Mouse (Mus musculus) embryonic fibroblast, embryonic 13.5 days (primary cell): ENCODE results near the gene Exosc10. TPM values are rescaled to one million over a fixed set of nuclear protein-coding genes. Genes with fewer than 3 reads are reported as not detected.

ENCODE experiments used
- H3K27ac ChIP-seq: 2 replicates; pipeline ENCODE4 v1.5.1; 2012; ENCODE audit warnings: low read length, control low read depth, inconsistent platforms; ENCODE audit not compliant: insufficient read depth
- H3K4me1 ChIP-seq: 2 replicates; pipeline ENCODE4 v1.6.1; 2011; ENCODE audit warnings: low read length; ENCODE audit not compliant: control insufficient read depth, insufficient read depth
- H3K4me3 ChIP-seq: 2 replicates; pipeline ENCODE4 v1.5.1; 2011; ENCODE audit warnings: mild to moderate bottlenecking, control low read depth, low read length; ENCODE audit not compliant: insufficient read depth
- CTCF ChIP-seq: IDR thresholded peaks from 2 replicates; pipeline ENCODE4 v1.5.1; 2011; ENCODE audit warnings: mild to moderate bottlenecking, control low read depth, low read length, moderate library complexity, borderline replicate concordance; ENCODE audit not compliant: insufficient read depth
- POLR2A ChIP-seq: IDR thresholded peaks from 2 replicates; pipeline ENCODE4 v1.6.1; 2011; ENCODE audit warnings: low read depth, mild to moderate bottlenecking, control low read depth, low read length, moderate library complexity
- polyA plus RNA-seq: library from polyadenylated mRNA; stranded (reverse); fragments of >200 nt; gene quantifications from 2 replicates; pipeline ENCODE4 v1.2.4, GENCODE M21; 2011; ENCODE audit warnings: low read depth; ENCODE audit not compliant: missing spikeins, insufficient read length

Exosc10 gene
- polyA plus RNA-seq, 1 experiment = 50.4 TPM

GRCm38 (mm10) chr4:148591171-148591630 is 33.0 kb downstream of the Exosc10 start, which contains the start of gene Srm:
Gene Srm, plus strand, starts transcription at chr4:148591503.
- TF ChIP-seq POLR2A = peak; percentile 50
- no peak for TF ChIP-seq CTCF
- peak within 1 kb of the TSS; percentile 48 for H3K27ac ChIP-seq
- H3K4me3 ChIP-seq = peak within 1 kb of the TSS; percentile 64
- H3K4me1 ChIP-seq = peaks cover 6% of the 10 kb centered on the region

DNA sequence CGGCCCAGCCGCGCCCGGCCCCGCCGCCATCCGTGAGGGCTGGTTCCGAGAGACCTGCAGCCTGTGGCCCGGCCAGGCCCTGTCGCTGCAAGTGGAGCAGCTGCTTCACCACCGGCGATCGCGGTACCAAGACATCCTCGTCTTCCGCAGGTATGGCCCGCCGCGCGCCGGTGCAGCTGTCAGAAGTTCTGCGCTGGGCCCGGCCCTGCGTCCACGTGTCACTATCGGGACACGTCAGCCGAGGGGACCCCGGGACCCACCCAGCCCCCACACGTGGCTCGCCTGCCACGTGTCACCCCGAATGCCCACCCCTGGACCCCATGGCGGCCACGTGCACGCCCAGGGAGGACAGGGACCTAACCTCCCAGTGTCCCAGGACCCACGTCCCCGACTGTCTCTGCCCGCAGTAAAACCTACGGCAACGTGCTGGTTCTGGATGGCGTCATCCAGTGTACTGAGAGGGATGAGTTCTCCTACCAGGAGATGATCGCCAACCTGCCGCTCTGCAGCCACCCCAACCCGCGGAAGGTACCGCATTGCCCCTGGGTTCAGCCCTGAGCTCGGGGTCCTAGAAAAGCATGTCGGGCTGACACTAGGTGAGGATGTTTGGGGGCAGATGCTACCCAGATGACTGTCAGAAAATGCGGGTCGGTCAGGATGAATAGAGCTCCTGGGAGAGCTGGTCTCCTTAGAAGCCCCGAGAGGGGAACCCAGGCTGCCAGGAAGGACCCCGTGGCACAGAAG is 33.6 kb downstream of the Exosc10 start:
- Histone ChIP-seq H3K4me1 (peaks cover 6% of the 10 kb centered on the region), H3K27ac (0 out of 2 replicates have a peak overlapping the region, but pooled peaks have one; percentile 27), H3K4me3 (peak overlapping the region; percentile 64)
- TF ChIP-seq CTCF (no peak), POLR2A (0 out of 2 replicates have a peak, but pooled peaks have one; percentile 11)

GRCm38 (mm10) chr4:148593996-148594395 is 35.8 kb downstream of the Exosc10 start:
- peaks cover 6% of the 10 kb centered on the region for H3K4me1 ChIP-seq
- TF ChIP-seq CTCF = no peak
- no peak for TF ChIP-seq POLR2A
- no peak overlapping the region for H3K27ac ChIP-seq
- H3K4me3 ChIP-seq = no peak overlapping the region

- TF ChIP-seq CTCF = no peak
- TF ChIP-seq POLR2A = no peak
- peaks cover 4% of the 10 kb centered on the region; the same call in 1 of the 2 replicates for H3K4me1 ChIP-seq
- no peak overlapping the region for H3K4me3 ChIP-seq
- no peak overlapping the region for H3K27ac ChIP-seq
Measured at GRCm38 (mm10) chr4:148595916-148596315, 37.7 kb downstream of the Exosc10 start.

DNA sequence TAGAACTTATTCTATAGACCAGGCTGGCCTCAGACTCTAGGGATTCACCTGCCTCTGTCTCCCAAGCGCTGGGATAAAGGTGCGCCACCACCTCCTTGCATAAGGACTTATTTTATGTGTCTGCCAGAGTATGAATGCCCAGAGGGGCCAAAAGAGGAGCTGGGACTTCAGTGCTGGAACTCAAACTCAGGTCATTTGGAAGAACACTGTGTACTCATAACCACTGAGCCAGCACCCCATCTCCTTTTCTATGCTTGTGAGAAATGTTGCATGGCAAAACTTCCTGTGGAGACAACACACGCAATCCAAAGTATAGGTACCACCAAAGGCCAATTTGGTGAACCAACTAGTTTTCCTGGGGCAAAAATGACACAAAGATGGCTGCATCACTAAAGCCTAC is 38.5 kb downstream of the Exosc10 start:
- TF ChIP-seq CTCF (no peak), POLR2A (no peak)
- Histone ChIP-seq H3K4me3 (no peak overlapping the region), H3K27ac (no peak overlapping the region), H3K4me1 (peaks cover 4% of the 10 kb centered on the region; the same call in 1 of the 2 replicates)

- Histone ChIP-seq H3K4me1 (0 out of 2 replicates have a peak, but pooled peaks cover under 1% of the 10 kb centered on the region), H3K4me3 (no peak overlapping the region), H3K27ac (no peak overlapping the region)
- no peak for TF ChIP-seq POLR2A
- TF ChIP-seq CTCF = no peak
Measured at GRCm38 (mm10) chr4:148598826-148599225, 40.6 kb downstream of the Exosc10 start.

GRCm38 (mm10) chr4:148600316-148600715 is 42.1 kb downstream of the Exosc10 start:
- TF ChIP-seq POLR2A = no peak
- no peak for TF ChIP-seq CTCF
- Histone ChIP-seq H3K4me1 (0 out of 2 replicates have a peak, but pooled peaks cover 3% of the 10 kb centered on the region), H3K4me3 (no peak overlapping the region), H3K27ac (no peak overlapping the region)

DNA sequence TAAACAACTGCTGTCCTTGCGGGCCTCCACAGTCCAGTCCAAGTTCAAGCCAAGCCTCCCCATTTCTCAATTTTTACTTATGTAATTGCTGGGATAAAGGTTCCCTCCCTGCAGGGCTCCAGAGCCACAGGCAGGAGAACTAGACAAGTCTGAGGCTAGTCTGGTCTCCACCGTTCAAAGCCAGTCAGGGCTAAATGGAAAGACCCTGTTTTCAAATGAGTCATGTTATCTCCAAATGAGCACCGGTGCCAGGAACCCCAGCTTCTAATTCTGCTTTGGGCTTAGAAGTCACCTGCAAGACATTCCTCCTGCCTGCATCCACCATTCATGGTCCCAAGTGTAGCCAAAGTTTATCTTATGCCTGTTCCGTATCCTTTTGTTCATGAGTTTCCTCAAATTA is 43.6 kb downstream of the Exosc10 start:
- Histone ChIP-seq H3K4me1 (0 out of 2 replicates have a peak, but pooled peaks cover 3% of the 10 kb centered on the region), H3K27ac (no peak overlapping the region), H3K4me3 (no peak overlapping the region)
- TF ChIP-seq CTCF = no peak
- TF ChIP-seq POLR2A = no peak

DNA sequence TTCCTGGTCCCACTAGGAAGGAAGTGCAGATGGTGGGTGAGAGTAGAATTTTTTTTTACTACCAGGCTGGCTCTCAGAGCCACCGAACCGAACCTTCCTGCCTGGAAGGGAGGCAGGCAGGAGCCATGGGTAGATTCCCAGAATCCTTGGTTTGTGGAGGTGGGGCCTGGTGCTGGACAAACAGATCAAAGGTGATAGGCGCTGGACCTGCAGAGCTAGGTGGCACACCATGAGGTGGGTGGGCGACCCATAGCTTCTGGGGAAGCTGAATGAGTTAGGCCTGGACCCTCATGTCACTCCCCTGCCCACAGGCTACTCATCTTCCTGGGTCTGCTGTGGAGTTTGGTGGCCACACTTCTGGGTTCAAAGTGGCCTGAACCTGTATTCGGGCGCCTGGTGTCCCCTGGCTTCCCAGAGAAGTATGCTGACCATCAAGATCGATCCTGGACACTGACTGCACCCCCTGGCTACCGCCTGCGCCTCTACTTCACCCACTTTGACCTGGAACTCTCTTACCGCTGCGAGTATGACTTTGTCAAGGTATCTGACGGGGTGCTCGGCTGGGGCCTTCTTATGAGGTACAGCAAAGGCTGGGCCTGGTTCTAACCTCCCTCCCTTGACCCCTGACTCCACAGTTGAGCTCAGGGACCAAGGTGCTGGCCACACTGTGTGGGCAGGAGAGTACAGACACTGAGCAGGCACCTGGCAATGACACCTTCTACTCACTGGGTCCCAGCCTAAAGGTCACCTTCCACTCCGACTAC is 44.3 kb downstream of the Exosc10 start, which contains the start of gene Masp2:
Gene Masp2, plus strand, starts transcription at position 198 of the 764 bp plus-strand sequence.
- no peak within 1 kb of the TSS for H3K4me3 ChIP-seq
- 0 out of 2 replicates have a peak, but pooled peaks cover 3% of the 10 kb centered on the region for H3K4me1 ChIP-seq
- TF ChIP-seq CTCF (no peak), POLR2A (no peak)
- no peak within 1 kb of the TSS for H3K27ac ChIP-seq
